Mouse (Mus musculus) Patski (cell line): ENCODE data around the gene Abcb5. TPM values are rescaled to one million over a fixed set of nuclear protein-coding genes. Genes with fewer than 3 reads are reported as not detected.

Experiments
- ATAC-seq: fragments of 100-300 bp; one replicate; pipeline ENCODE4 v1.8.0; 2021
- CTCF ChIA-PET: fragments of 350-600 bp; sonication (Branson Sonifier 250); formaldehyde crosslinking; loops from one replicate; lab custom pipeline; 2022; ENCODE audit warnings: inconsistent platforms; lab: Charles Lee
- POLR2A ChIA-PET: fragments of 350-600 bp; sonication (Branson Sonifier 250); formaldehyde crosslinking; loops from one replicate; lab custom pipeline; 2022; ENCODE audit warnings: antibody characterized with exemption, inconsistent platforms; lab: Charles Lee
- DNase-seq: peaks from one replicate; pipeline ENCODE4 v3.0.0-alpha.2; 2011; ENCODE audit warnings: low read depth, low spot score
- H3K27me3 ChIP-seq: fragments of 371-371 bp; one replicate; pipeline ENCODE4 v1.5.1; 2021
- CTCF ChIP-seq: fragments of 100-300 bp; IDR thresholded peaks from one replicate; pipeline ENCODE4 v1.5.1; 2021
- in situ Hi-C: fragments of 300-500 bp; cut with MboI; formaldehyde crosslinking; loops from 3 replicates; pipeline ENCODE4 v1.11.1; 2018; ENCODE audit warnings: low pct_unique_long_range_greater_than_20kb, mixed read lengths
- polyA plus RNA-seq: library from polyadenylated mRNA; unstranded; gene quantifications from one replicate; pipeline ENCODE4 v1.2.3, GENCODE M21; 2021

The Abcb5 gene
- polyA plus RNA-seq, 1 experiment from 2014 or later, result not detected

GRCm38 (mm10) chr12:118848496-118849202 is 117.6 kb downstream of the Abcb5 start:
- DNase-seq (no peak), ATAC-seq (peak; percentile 57)
- CTCF ChIA-PET, result no interaction called here
- peaks cover 82% of the 10 kb centered on the region for H3K27me3 ChIP-seq
- POLR2A ChIA-PET, result interaction anchor here (0.5 kb wide), 1 partner anchor 224 kb away, joined by 5 read pairs; no protein-coding TSS in a partner anchor
- no peak for TF ChIP-seq CTCF
- in situ Hi-C loops, result loop anchor here (25.0 kb wide), 1 partner anchor 536 kb away; the partner anchor contains the start of gene Sp4

DNA sequence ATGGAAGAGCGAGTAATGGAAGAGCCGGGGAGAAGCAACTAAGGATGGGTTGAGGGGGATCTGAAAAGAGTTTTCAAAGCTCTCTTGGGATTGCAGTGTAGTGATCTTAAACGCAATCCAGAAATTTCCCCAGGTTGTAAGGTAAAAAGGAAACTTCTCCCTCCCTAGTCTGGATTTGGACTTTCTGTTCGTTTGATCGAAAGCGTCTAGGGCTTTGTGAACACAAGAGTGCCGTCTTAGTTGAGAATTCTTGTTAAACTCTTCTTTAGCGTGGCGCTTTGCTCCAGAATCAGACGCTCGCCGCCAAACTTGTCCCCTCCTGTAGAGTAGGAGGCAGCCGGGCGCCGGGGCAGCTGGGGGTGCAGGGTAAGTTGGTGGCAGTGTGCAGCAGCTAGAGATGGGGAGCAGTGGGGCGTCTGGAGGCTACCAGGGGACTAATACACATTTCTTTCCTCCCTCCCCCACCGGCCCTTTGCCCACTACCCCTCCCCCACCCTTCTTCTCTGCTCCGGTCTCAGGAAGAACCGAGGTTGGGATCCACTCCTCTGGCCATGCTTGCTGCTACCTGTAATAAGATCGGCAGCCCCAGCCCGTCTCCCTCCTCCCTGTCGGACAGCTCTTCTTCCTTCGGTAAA is 118.2 kb downstream of the Abcb5 start:
- ChIA-PET POLR2A (interaction anchor here (0.7 kb wide), 1 partner anchor 603 kb away, joined by 3 read pairs; no protein-coding TSS in a partner anchor), CTCF (no interaction called here)
- peaks cover 80% of the 10 kb centered on the region for H3K27me3 ChIP-seq
- DNase-seq (no peak), ATAC-seq (no peak)
- TF ChIP-seq CTCF, result no peak
- in situ Hi-C loops, result loop anchor here (25.0 kb wide), 1 partner anchor 536 kb away; the partner anchor contains the start of gene Sp4

GRCm38 (mm10) chr12:118847381-118847780 is 118.8 kb downstream of the Abcb5 start:
- no peak for TF ChIP-seq CTCF
- DNase-seq (no peak), ATAC-seq (no peak)
- peaks cover 81% of the 10 kb centered on the region for H3K27me3 ChIP-seq
- ChIA-PET CTCF (no interaction called here), POLR2A (interaction anchor here (0.7 kb wide), 1 partner anchor 602 kb away, joined by 3 read pairs; no protein-coding TSS in a partner anchor)
- in situ Hi-C loops, result loop anchor here (25.0 kb wide), 1 partner anchor 535 kb away; the partner anchor contains the start of gene Sp4

GRCm38 (mm10) chr12:118846649-118847321 is 119.4 kb downstream of the Abcb5 start:
- ATAC-seq (peak; percentile 24), DNase-seq (no peak)
- TF ChIP-seq CTCF, result no peak
- in situ Hi-C loops, result loop anchor here (25.0 kb wide), 1 partner anchor 534 kb away; the partner anchor contains the start of gene Sp4
- POLR2A ChIA-PET, result interaction anchor here (0.7 kb wide), 1 partner anchor 601 kb away, joined by 3 read pairs; no protein-coding TSS in a partner anchor
- CTCF ChIA-PET, result no interaction called here
- H3K27me3 ChIP-seq, result peaks cover 81% of the 10 kb centered on the region

GRCm38 (mm10) chr12:118846221-118846620 is 120.0 kb downstream of the Abcb5 start, which contains the start of gene Sp8:
Gene Sp8 (plus strand): TSS chr12:118846329.
- ChIA-PET POLR2A (no interaction called here), CTCF (no interaction called here)
- H3K27me3 ChIP-seq, result peaks cover 79% of the 10 kb centered on the region
- DNase-seq (no peak), ATAC-seq (no peak)
- no peak for TF ChIP-seq CTCF
- in situ Hi-C loops, result loop anchor here (25.0 kb wide), 1 partner anchor 534 kb away; the partner anchor contains the start of gene Sp4

- DNase-seq (no peak), ATAC-seq (no peak)
- peaks cover 74% of the 10 kb centered on the region for H3K27me3 ChIP-seq
- no peak for TF ChIP-seq CTCF
- ChIA-PET POLR2A (no interaction called here), CTCF (no interaction called here)
- in situ Hi-C loops, result loop anchor here (25.0 kb wide), 1 partner anchor 533 kb away; the partner anchor contains the start of gene Sp4
Measured at GRCm38 (mm10) chr12:118845351-118845750, 120.9 kb downstream of the Abcb5 start.

- POLR2A ChIA-PET, result no interaction called here
- CTCF ChIA-PET, result interaction anchor here (1.1 kb wide), 1 partner anchor 18 kb away, joined by 4 read pairs; no protein-coding TSS in a partner anchor
- no peak for TF ChIP-seq CTCF
- ATAC-seq (no peak), DNase-seq (no peak)
- in situ Hi-C loops, result loop anchor here (25.0 kb wide), 1 partner anchor 533 kb away; the partner anchor contains the start of gene Sp4
- peaks cover 72% of the 10 kb centered on the region for H3K27me3 ChIP-seq
Measured at GRCm38 (mm10) chr12:118844841-118845240, 121.4 kb downstream of the Abcb5 start.

DNA sequence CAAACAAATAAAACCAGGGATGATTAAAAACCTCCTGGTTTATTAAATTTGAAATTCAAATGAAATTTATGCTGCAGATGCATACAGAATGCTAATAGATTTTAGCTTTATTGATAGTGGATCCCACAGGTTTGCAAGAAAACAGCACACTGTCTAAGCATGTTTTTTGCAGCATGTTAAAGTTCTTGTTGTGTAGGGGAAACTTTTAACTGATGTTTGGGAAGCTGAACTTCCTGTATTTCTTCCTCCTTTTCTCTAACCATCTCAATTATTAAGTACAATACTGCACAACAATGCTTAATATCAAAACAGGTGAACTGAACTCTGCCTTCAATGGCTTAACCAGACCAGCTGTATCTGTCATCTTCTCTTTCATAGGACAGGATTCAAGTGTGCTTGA is 122.1 kb downstream of the Abcb5 start:
- no peak for DNase-seq
- in situ Hi-C loops, result loop anchor here (25.0 kb wide), 1 partner anchor 532 kb away; the partner anchor contains the start of gene Sp4
- TF ChIP-seq CTCF, result no peak
- H3K27me3 ChIP-seq, result peaks cover 72% of the 10 kb centered on the region
- CTCF ChIA-PET, result interaction anchor here (1.1 kb wide), 1 partner anchor 18 kb away, joined by 4 read pairs; no protein-coding TSS in a partner anchor
- ATAC-seq, result no peak
- POLR2A ChIA-PET, result no interaction called here

- POLR2A ChIA-PET, result no interaction called here
- H3K27me3 ChIP-seq, result peaks cover 74% of the 10 kb centered on the region
- in situ Hi-C loops, result loop anchor here (25.0 kb wide), 1 partner anchor 531 kb away; the partner anchor contains the start of gene Sp4
- DNase-seq (no peak), ATAC-seq (no peak)
- no peak for TF ChIP-seq CTCF
- CTCF ChIA-PET, result no interaction called here
Measured at GRCm38 (mm10) chr12:118842671-118843411, 123.4 kb downstream of the Abcb5 start.
